Mouse (Mus musculus): Measurements from ENCODE around the gene Rpl3. TPM values are rescaled to one million over a fixed set of nuclear protein-coding genes. Genes with fewer than 3 reads are reported as not detected.

The Rpl3 gene
- polyA plus RNA-seq (2014; fragmentation: Nextera tagmentation; extraction: Ambion mirVana) = 1,482 and 1,532 TPM in 2 replicates

- DNase-seq (ENCODE audit: low spot score) (peak; percentile 85), ATAC-seq (replicated peaks; ENCODE audit: low FRiP score, low TSS enrichment, low read depth) (peak; percentile 68)
- H3K4me1 ChIP-seq (replicated peaks; ENCODE audit: control insufficient read depth, insufficient read depth, low read length) = peaks cover 9% of the 10 kb centered on the region; the same call in 1 of the 2 replicates
- peak within 1 kb of the TSS; percentile 56 for H3K4me3 ChIP-seq (ENCODE audit: low read depth, low read length)
- peak within 1 kb of the TSS; percentile 50 for H3K9ac ChIP-seq (ENCODE audit: low read length)
- no peaks in the 10 kb centered on the region for H3K9me3 ChIP-seq (ENCODE audit: control insufficient read depth, low read length)
- no peaks in the 10 kb centered on the region for H3K36me3 ChIP-seq (ENCODE audit: control insufficient read depth, insufficient read depth, low read length)
- peaks cover 35% of the 10 kb centered on the region for H3K27me3 ChIP-seq (replicated peaks; ENCODE audit: control insufficient read depth, insufficient read depth, low read length)
- H3K4me2 ChIP-seq (ENCODE audit: low read length) = peak within 1 kb of the TSS; percentile 88
- no peak within 1 kb of the TSS for H3K27ac ChIP-seq (ENCODE audit: low read depth)
- WGBS = under 1% methylated on average over 86 of the region's 86 CpGs
These were observed at the start of gene Rpl3, which contains the start of gene Syngr1 for GRCm38 (mm10) chr15:80091121-80091955. Rpl3 (minus strand) TSS chr15:80091868. Syngr1 (plus strand) TSS chr15:80091334.

- Histone ChIP-seq H3K27ac (ENCODE audit: low read depth) (no peak overlapping the region), H3K9me3 (ENCODE audit: control insufficient read depth, low read length) (peaks cover 3% of the 10 kb centered on the region), H3K36me3 (ENCODE audit: control insufficient read depth, insufficient read depth, low read length) (peaks cover 35% of the 10 kb centered on the region), H3K4me3 (ENCODE audit: low read depth, low read length) (no peak overlapping the region), H3K9ac (ENCODE audit: low read length) (no peak overlapping the region), H3K27me3 (replicated peaks; ENCODE audit: control insufficient read depth, insufficient read depth, low read length) (no peaks in the 10 kb centered on the region), H3K4me2 (ENCODE audit: low read length) (no peak overlapping the region), H3K4me1 (replicated peaks; ENCODE audit: control insufficient read depth, insufficient read depth, low read length) (0 out of 2 replicates have a peak, but pooled peaks cover under 1% of the 10 kb centered on the region)
- ATAC-seq (replicated peaks; ENCODE audit: low FRiP score, low TSS enrichment, low read depth) (no peak), DNase-seq (ENCODE audit: low spot score) (no peak)
- WGBS = 91% methylated on average over 3 of the region's 3 CpGs
These were observed 49.2 kb upstream of the Rpl3 start for GRCm38 (mm10) chr15:80140878-80141277.

- H3K36me3 ChIP-seq (ENCODE audit: control insufficient read depth, insufficient read depth, low read length) = peaks cover 35% of the 10 kb centered on the region
- H3K4me1 ChIP-seq (replicated peaks; ENCODE audit: control insufficient read depth, insufficient read depth, low read length) = no peaks in the 10 kb centered on the region
- DNase-seq (ENCODE audit: low spot score) (no peak), ATAC-seq (replicated peaks; ENCODE audit: low FRiP score, low TSS enrichment, low read depth) (no peak)
- peaks cover 3% of the 10 kb centered on the region for H3K9me3 ChIP-seq (ENCODE audit: control insufficient read depth, low read length)
- no peak overlapping the region for H3K9ac ChIP-seq (ENCODE audit: low read length)
- no peak overlapping the region for H3K4me2 ChIP-seq (ENCODE audit: low read length)
- WGBS = 86% methylated on average over 2 of the region's 2 CpGs
- no peak overlapping the region for H3K4me3 ChIP-seq (ENCODE audit: low read depth, low read length)
- no peaks in the 10 kb centered on the region for H3K27me3 ChIP-seq (replicated peaks; ENCODE audit: control insufficient read depth, insufficient read depth, low read length)
- H3K27ac ChIP-seq (ENCODE audit: low read depth) = no peak overlapping the region; the same call in 1 of the 2 replicates
These were observed 48.6 kb upstream of the Rpl3 start for GRCm38 (mm10) chr15:80140302-80140701.

- H3K9me3 ChIP-seq (ENCODE audit: control insufficient read depth, low read length) = peaks cover 3% of the 10 kb centered on the region
- peak overlapping the region; percentile 16 for H3K27ac ChIP-seq (ENCODE audit: low read depth)
- H3K4me1 ChIP-seq (replicated peaks; ENCODE audit: control insufficient read depth, insufficient read depth, low read length) = peaks cover 15% of the 10 kb centered on the region
- DNase-seq (ENCODE audit: low spot score) = no peak
- 63% methylated on average over 17 of the region's 17 CpGs for WGBS
- H3K4me3 ChIP-seq (ENCODE audit: low read depth, low read length) = no peak overlapping the region
- no peaks in the 10 kb centered on the region for H3K27me3 ChIP-seq (replicated peaks; ENCODE audit: control insufficient read depth, insufficient read depth, low read length)
- no peak for ATAC-seq (replicated peaks; ENCODE audit: low FRiP score, low TSS enrichment, low read depth)
- peaks cover 19% of the 10 kb centered on the region for H3K36me3 ChIP-seq (ENCODE audit: control insufficient read depth, insufficient read depth, low read length)
- H3K4me2 ChIP-seq (ENCODE audit: low read length) = no peak overlapping the region
- no peak overlapping the region for H3K9ac ChIP-seq (ENCODE audit: low read length)
These were observed 46.5 kb upstream of the Rpl3 start for GRCm38 (mm10) chr15:80137945-80138791.

- Histone ChIP-seq H3K4me2 (ENCODE audit: low read length) (no peak overlapping the region), H3K4me3 (ENCODE audit: low read depth, low read length) (no peak overlapping the region), H3K27me3 (replicated peaks; ENCODE audit: control insufficient read depth, insufficient read depth, low read length) (no peaks in the 10 kb centered on the region), H3K9me3 (ENCODE audit: control insufficient read depth, low read length) (no peaks in the 10 kb centered on the region), H3K9ac (ENCODE audit: low read length) (no peak overlapping the region), H3K27ac (ENCODE audit: low read depth) (no peak overlapping the region), H3K4me1 (replicated peaks; ENCODE audit: control insufficient read depth, insufficient read depth, low read length) (peaks cover 15% of the 10 kb centered on the region), H3K36me3 (ENCODE audit: control insufficient read depth, insufficient read depth, low read length) (peaks cover 17% of the 10 kb centered on the region; the same call in 1 of the 2 replicates)
- ATAC-seq (replicated peaks; ENCODE audit: low FRiP score, low TSS enrichment, low read depth) (no peak), DNase-seq (ENCODE audit: low spot score) (no peak)
- 86% methylated on average over 3 of the region's 3 CpGs for WGBS
These were observed 45.0 kb upstream of the Rpl3 start for GRCm38 (mm10) chr15:80136645-80137044.

GRCm38 (mm10) chr15:80135499-80135898, 43.8 kb upstream of the Rpl3 start:
- 85% methylated on average over 2 of the region's 2 CpGs for WGBS
- no peak for ATAC-seq (replicated peaks; ENCODE audit: low FRiP score, low TSS enrichment, low read depth)
- H3K27ac ChIP-seq (ENCODE audit: low read depth) = no peak overlapping the region

GRCm38 (mm10) chr15:80134450-80134847, 42.8 kb upstream of the Rpl3 start:
- Histone ChIP-seq H3K4me2 (ENCODE audit: low read length) (peak overlapping the region; percentile 88), H3K27me3 (replicated peaks; ENCODE audit: control insufficient read depth, insufficient read depth, low read length) (no peaks in the 10 kb centered on the region), H3K27ac (ENCODE audit: low read depth) (peak overlapping the region; percentile 38; the same call in 1 of the 2 replicates), H3K9ac (ENCODE audit: low read length) (peak overlapping the region; percentile 89), H3K36me3 (ENCODE audit: control insufficient read depth, insufficient read depth, low read length) (no peaks in the 10 kb centered on the region), H3K4me1 (replicated peaks; ENCODE audit: control insufficient read depth, insufficient read depth, low read length) (peaks cover 15% of the 10 kb centered on the region), H3K4me3 (ENCODE audit: low read depth, low read length) (peak overlapping the region; percentile 80), H3K9me3 (ENCODE audit: control insufficient read depth, low read length) (no peaks in the 10 kb centered on the region)
- WGBS = 50% methylated on average over 9 of the region's 9 CpGs
- no peak for DNase-seq (ENCODE audit: low spot score)
- ATAC-seq (replicated peaks; ENCODE audit: low FRiP score, low TSS enrichment, low read depth) = no peak

More at GRCm38 (mm10) chr15:80135499-80135898, 43.8 kb upstream of the Rpl3 start:
- Histone ChIP-seq H3K36me3 (ENCODE audit: control insufficient read depth, insufficient read depth, low read length) (peaks cover 6% of the 10 kb centered on the region; the same call in 1 of the 2 replicates), H3K27me3 (replicated peaks; ENCODE audit: control insufficient read depth, insufficient read depth, low read length) (no peaks in the 10 kb centered on the region), H3K9me3 (ENCODE audit: control insufficient read depth, low read length) (no peaks in the 10 kb centered on the region), H3K4me3 (ENCODE audit: low read depth, low read length) (no peak overlapping the region), H3K4me1 (replicated peaks; ENCODE audit: control insufficient read depth, insufficient read depth, low read length) (peaks cover 15% of the 10 kb centered on the region), H3K9ac (ENCODE audit: low read length) (no peak overlapping the region), H3K4me2 (ENCODE audit: low read length) (no peak overlapping the region)
- DNase-seq (ENCODE audit: low spot score) = no peak

GRCm38 (mm10) chr15:80133682-80134449, 42.2 kb upstream of the Rpl3 start:
- Histone ChIP-seq H3K4me1 (replicated peaks; ENCODE audit: control insufficient read depth, insufficient read depth, low read length) (peaks cover 15% of the 10 kb centered on the region), H3K36me3 (ENCODE audit: control insufficient read depth, insufficient read depth, low read length) (no peaks in the 10 kb centered on the region), H3K9ac (ENCODE audit: low read length) (peak overlapping the region; percentile 89), H3K27ac (ENCODE audit: low read depth) (peak overlapping the region; percentile 99), H3K4me3 (ENCODE audit: low read depth, low read length) (peak overlapping the region; percentile 80), H3K27me3 (replicated peaks; ENCODE audit: control insufficient read depth, insufficient read depth, low read length) (no peaks in the 10 kb centered on the region), H3K4me2 (ENCODE audit: low read length) (peak overlapping the region; percentile 88), H3K9me3 (ENCODE audit: control insufficient read depth, low read length) (no peaks in the 10 kb centered on the region)
- DNase-seq (ENCODE audit: low spot score) = no peak
- 11% methylated on average over 14 of the region's 14 CpGs for WGBS
- ATAC-seq (replicated peaks; ENCODE audit: low FRiP score, low TSS enrichment, low read depth) = 0 out of 2 replicates have a peak, but pooled peaks have one; percentile 17
